In the genomic region with DNA sequence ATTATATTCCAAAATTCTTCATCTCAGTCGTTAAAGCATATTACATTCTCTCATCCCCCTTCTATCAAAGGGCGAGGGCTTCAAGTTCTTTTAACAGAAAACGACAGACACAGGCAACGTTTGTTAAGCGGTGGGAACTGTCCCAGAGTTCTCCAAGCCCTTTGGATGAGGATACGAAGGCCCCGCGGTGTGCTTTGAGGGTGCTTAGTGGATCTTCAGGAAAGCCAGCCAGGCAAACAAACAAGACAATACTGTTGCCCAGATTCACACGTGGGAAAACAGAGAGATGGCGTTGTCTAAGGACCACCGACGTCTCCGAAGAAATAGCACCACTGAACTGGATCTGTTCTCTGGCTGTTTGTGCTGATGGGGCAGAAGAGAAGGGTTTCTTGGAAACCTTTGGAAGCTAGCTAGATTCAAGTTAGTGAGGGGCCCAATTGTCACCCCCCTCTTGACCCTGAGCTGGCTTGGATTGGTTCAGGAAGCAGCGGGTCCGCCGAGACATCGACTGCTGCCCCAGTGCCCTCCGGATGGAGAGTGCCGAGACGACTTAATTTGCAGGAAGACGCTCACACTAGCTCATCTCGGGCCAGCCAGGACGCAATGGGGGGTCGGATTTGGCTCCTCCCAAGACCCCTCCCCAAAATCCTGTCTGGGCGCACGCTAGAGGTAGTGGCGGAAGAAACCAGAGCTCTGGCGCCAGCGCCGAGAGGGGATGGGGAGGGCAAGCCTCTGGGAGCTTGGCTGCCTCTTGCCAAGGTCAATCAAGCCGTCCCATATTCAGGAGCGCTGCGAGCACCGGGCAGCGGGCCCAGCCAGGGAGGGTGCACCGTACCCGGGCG, we compare ENCODE assay signal across 8 mouse cellular contexts. TPM values are rescaled to one million over a fixed set of nuclear protein-coding genes. Genes with fewer than 3 reads are reported as not detected.
DNase-seq lines count a peak whose midpoint lies in the region; ATAC-seq lines count a peak whose summit lies in the region.

No protein-coding gene starts in this region.

- H3K9ac ChIP-seq in hindbrain, embryonic 12.5 days, result peak overlapping the region; percentile 44; the same call in 1 of the 2 replicates

- peak overlapping the region; percentile 36 for H3K4me3 ChIP-seq in hindbrain, embryonic 12.5 days

- DNase-seq in Muller cell, postnatal 12 days (ENCODE audit: inconsistent ontology term), result peak; percentile 59
- DNase-seq in cerebellum, adult 18-20 months, result peak; percentile 51 to 66
- peak; percentile 69 for DNase-seq in gastrocnemius, adult 18-20 months (ENCODE audit: low spot score)
- peak; percentile 41 to 54 for DNase-seq in layer of hippocampus, postnatal 14 days (ENCODE audit: low spot score in 2 of 2)
- peak; percentile 57 for DNase-seq in lung, postnatal 10 days
- DNase-seq in right cerebral cortex, adult 2 months (ENCODE audit: low spot score in 2 of 2), result peak; percentile 16 to 28
- no peak for DNase-seq in spleen, postnatal 36 days (ENCODE audit: low spot score in 2 of 2)

- H3K9me3 ChIP-seq in hindbrain, embryonic 12.5 days (replicated peaks), result no peaks in the 10 kb centered on the region

- H3K4me2 ChIP-seq in hindbrain, embryonic 12.5 days (replicated peaks), result peak overlapping the region; percentile 64

- no peak overlapping the region for H3K27ac ChIP-seq in hindbrain, embryonic 12.5 days

- ATAC-seq in hindbrain, embryonic 12.5 days (ENCODE audit: low FRiP score), result no peak

- 2% methylated on average over 38 of the region's 38 CpGs for WGBS in hindbrain, embryonic 12.5 days

- H3K36me3 ChIP-seq in hindbrain, embryonic 12.5 days, result no peaks in the 10 kb centered on the region

- H3K27me3 ChIP-seq in hindbrain, embryonic 12.5 days, result peaks cover 71% of the 10 kb centered on the region

- H3K4me1 ChIP-seq in hindbrain, embryonic 12.5 days, result peaks cover 38% of the 10 kb centered on the region

RNA-seq across cellular contexts. Expression of a gene that starts 43.5 kb away (rescaled TPM):
- under 1 TPM; 0.23 to 0.64 TPM for total RNA-seq in gastrocnemius, adult 18-20 months (2021)
- polyA plus RNA-seq in hindbrain, embryonic 12.5 days (2016; fragmentation: Nextera tagmentation; extraction: Ambion mirVana), result 29.1 and 30.2 TPM in 2 replicates
- total RNA-seq in layer of hippocampus, postnatal 14 days (2021), result 10 to 100 TPM; 19.2 to 22.8 TPM

Comparison
In these comparisons a context has a peak if more than half of its experiments do, and no peak if none do; other contexts are left out.
1. DNase-seq: peak in Muller cell, postnatal 12 days (single experiment), cerebellum, adult 18-20 months (2 of 2), gastrocnemius, adult 18-20 months (single experiment), layer of hippocampus, postnatal 14 days (2 of 2), lung, postnatal 10 days (single experiment) and right cerebral cortex, adult 2 months (2 of 2); none in spleen, postnatal 36 days (0 of 2).
2. RNA of a gene that starts 43.5 kb away (total RNA-seq): 19.2 to 22.8 TPM in layer of hippocampus, postnatal 14 days; 0.23 to 0.64 TPM in gastrocnemius, adult 18-20 months; every median in the first group is over 10 times any median in the second.